Mouse (Mus musculus): ENCODE measurements at regions not wholly inside any gene's neighbourhood (a gene's known extent, or its start where the extent isn't known, plus 50 kb on each side); places are given as distances from the start of the nearest gene placed in this dataset.
A peak's percentile ranks its signal among the peaks of the same experiment; 100 is the strongest.

- ATAC-seq (ENCODE audit: low FRiP score, low TSS enrichment) (no peak), DNase-seq (ENCODE audit: low spot score) (no peak)
- Histone ChIP-seq H3K36me3 (ENCODE audit: control insufficient read depth, insufficient read depth, low read length) (no peaks in the 10 kb centered on the region), H3K4me2 (replicated peaks; ENCODE audit: low read depth) (no peak overlapping the region), H3K27ac (replicated peaks) (no peak overlapping the region), H3K4me1 (replicated peaks; ENCODE audit: control insufficient read depth, insufficient read depth) (no peaks in the 10 kb centered on the region), H3K9ac (ENCODE audit: low read length) (no peak overlapping the region), H3K4me3 (ENCODE audit: low read depth, low read length) (no peak overlapping the region), H3K27me3 (ENCODE audit: control insufficient read depth, insufficient read depth, low read length) (no peaks in the 10 kb centered on the region), H3K9me3 (ENCODE audit: control insufficient read depth, low read length) (no peaks in the 10 kb centered on the region)
- no peak for TF ChIP-seq EP300 (optimal IDR thresholded peaks at IDR 0.05)
- TF ChIP-seq CTCF (IDR thresholded peaks at IDR 0.05; ENCODE audit: low read depth), result no peak
- 78% methylated on average over 4 of the region's 4 CpGs for WGBS
Observed at GRCm38 (mm10) chr19:56105073-56105451, 181.9 kb upstream of the Habp2 start.

- H3K36me3 ChIP-seq (ENCODE audit: control insufficient read depth, insufficient read depth, low read length), result no peaks in the 10 kb centered on the region
- no peak overlapping the region for H3K4me3 ChIP-seq (ENCODE audit: low read depth, low read length)
- no peaks in the 10 kb centered on the region for H3K4me1 ChIP-seq (replicated peaks; ENCODE audit: control insufficient read depth, insufficient read depth)
- no peak overlapping the region for H3K9ac ChIP-seq (ENCODE audit: low read length)
- 78% methylated on average over 23 of the region's 23 CpGs for WGBS
- no peak overlapping the region for H3K27ac ChIP-seq (replicated peaks)
- H3K4me2 ChIP-seq (replicated peaks; ENCODE audit: low read depth), result no peak overlapping the region
- H3K27me3 ChIP-seq (ENCODE audit: control insufficient read depth, insufficient read depth, low read length), result no peaks in the 10 kb centered on the region
- DNase-seq (ENCODE audit: low spot score) (no peak), ATAC-seq (ENCODE audit: low FRiP score, low TSS enrichment) (no peak)
- TF ChIP-seq CTCF (IDR thresholded peaks at IDR 0.05; ENCODE audit: low read depth) (peak; percentile 18; the same call in 1 of the 2 replicates), EP300 (optimal IDR thresholded peaks at IDR 0.05) (no peak)
- no peaks in the 10 kb centered on the region for H3K9me3 ChIP-seq (ENCODE audit: control insufficient read depth, low read length)
Observed at GRCm38 (mm10) chr19:56105452-56106091, 181.4 kb upstream of the Habp2 start.

DNA sequence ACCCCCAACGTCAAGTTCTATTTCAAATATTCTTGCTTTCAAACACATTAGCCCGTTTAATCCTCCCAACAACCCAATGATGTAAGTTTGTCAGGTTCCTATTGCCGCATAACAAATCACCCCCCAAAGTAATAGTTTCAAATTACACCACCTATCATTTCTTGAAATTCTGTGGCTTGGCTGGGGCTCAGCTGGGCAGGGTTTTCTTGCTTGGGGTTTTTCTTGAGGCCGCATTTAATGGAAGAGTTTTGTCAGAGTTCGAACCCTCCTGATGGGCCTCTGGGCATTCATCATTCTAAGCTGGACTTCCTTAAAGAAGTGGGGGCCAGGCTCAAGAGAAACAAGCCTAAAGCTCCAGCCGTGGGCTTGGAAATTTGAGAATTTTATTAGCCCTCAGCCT, 178.1 kb upstream of the Habp2 start:
- WGBS, result 78% methylated on average over 6 of the region's 6 CpGs
- no peak for ATAC-seq (ENCODE audit: low FRiP score, low TSS enrichment)
- H3K4me2 ChIP-seq (replicated peaks; ENCODE audit: low read depth), result no peak overlapping the region

DNA sequence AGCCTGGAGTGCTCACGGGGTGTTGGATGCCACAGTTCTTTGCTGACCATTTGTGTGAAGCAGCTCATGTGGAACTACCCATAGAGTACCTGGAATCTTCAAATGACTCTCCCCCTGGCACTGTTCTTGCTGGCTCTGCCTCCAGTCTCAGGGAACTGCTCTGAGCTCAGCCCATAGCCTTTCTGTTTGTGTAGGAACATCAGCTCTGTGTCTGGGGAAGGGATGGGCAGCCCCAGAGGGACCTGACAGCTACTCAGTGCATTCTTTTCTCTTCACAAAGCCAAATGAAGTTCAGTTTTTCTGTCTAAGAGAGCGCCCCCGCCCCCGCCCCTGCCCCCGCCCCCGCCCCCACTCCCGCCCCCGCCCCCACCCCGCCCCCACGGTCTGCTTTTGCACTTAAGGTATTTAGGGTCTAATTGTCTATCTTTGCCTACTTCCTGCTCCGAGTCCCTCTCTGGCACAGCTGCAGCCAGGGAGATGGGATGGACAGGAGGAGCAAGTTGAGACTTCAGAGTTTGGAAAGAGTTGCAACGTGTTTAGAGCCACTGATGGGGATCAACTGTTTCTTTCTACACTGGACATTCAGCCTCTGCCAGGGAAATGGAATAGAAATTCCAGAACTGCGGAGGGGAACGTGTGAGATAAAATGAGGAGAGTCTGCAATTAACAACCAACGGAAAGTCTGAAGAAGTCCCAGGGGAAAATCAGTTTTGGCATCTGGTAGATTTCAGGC, 171.2 kb upstream of the Habp2 start:
- no peak for DNase-seq (ENCODE audit: low spot score)
- Histone ChIP-seq H3K27me3 (ENCODE audit: control insufficient read depth, insufficient read depth, low read length) (no peaks in the 10 kb centered on the region), H3K4me3 (ENCODE audit: low read depth, low read length) (no peak overlapping the region), H3K36me3 (ENCODE audit: control insufficient read depth, insufficient read depth, low read length) (no peaks in the 10 kb centered on the region), H3K4me2 (replicated peaks; ENCODE audit: low read depth) (peak overlapping the region; percentile 17; the same call in 1 of the 2 replicates), H3K9me3 (ENCODE audit: control insufficient read depth, low read length) (no peaks in the 10 kb centered on the region), H3K9ac (ENCODE audit: low read length) (no peak overlapping the region), H3K27ac (replicated peaks) (peak overlapping the region; percentile 58; the same call in 1 of the 2 replicates), H3K4me1 (replicated peaks; ENCODE audit: control insufficient read depth, insufficient read depth) (0 out of 2 replicates have a peak, but pooled peaks cover 3% of the 10 kb centered on the region)
- TF ChIP-seq EP300 (optimal IDR thresholded peaks at IDR 0.05) (no peak), CTCF (IDR thresholded peaks at IDR 0.05; ENCODE audit: low read depth) (no peak)
- ATAC-seq (ENCODE audit: low FRiP score, low TSS enrichment), result peak; percentile 53; the same call in 1 of the 2 replicates
- WGBS, result 17% methylated on average over 15 of the region's 15 CpGs

More for the DNA sequence above, 178.1 kb upstream of the Habp2 start:
- Histone ChIP-seq H3K4me1 (replicated peaks; ENCODE audit: control insufficient read depth, insufficient read depth) (no peaks in the 10 kb centered on the region), H3K27ac (replicated peaks) (no peak overlapping the region), H3K9ac (ENCODE audit: low read length) (no peak overlapping the region), H3K27me3 (ENCODE audit: control insufficient read depth, insufficient read depth, low read length) (no peaks in the 10 kb centered on the region), H3K9me3 (ENCODE audit: control insufficient read depth, low read length) (no peaks in the 10 kb centered on the region), H3K4me3 (ENCODE audit: low read depth, low read length) (no peak overlapping the region), H3K36me3 (ENCODE audit: control insufficient read depth, insufficient read depth, low read length) (no peaks in the 10 kb centered on the region)
- TF ChIP-seq CTCF (IDR thresholded peaks at IDR 0.05; ENCODE audit: low read depth), result no peak
- no peak for DNase-seq (ENCODE audit: low spot score)

- no peaks in the 10 kb centered on the region for H3K27me3 ChIP-seq (ENCODE audit: control insufficient read depth, insufficient read depth, low read length)
- DNase-seq (ENCODE audit: low spot score), result no peak
- 26% methylated on average over 7 of the region's 7 CpGs for WGBS
- no peak overlapping the region for H3K4me3 ChIP-seq (ENCODE audit: low read depth, low read length)
- ATAC-seq (ENCODE audit: low FRiP score, low TSS enrichment), result peak; percentile 47; the same call in 1 of the 2 replicates
- no peaks in the 10 kb centered on the region for H3K36me3 ChIP-seq (ENCODE audit: control insufficient read depth, insufficient read depth, low read length)
- no peaks in the 10 kb centered on the region for H3K9me3 ChIP-seq (ENCODE audit: control insufficient read depth, low read length)
- H3K27ac ChIP-seq (replicated peaks), result 0 out of 2 replicates have a peak overlapping the region, but pooled peaks have one; percentile 8
- TF ChIP-seq CTCF (IDR thresholded peaks at IDR 0.05; ENCODE audit: low read depth) (no peak), EP300 (optimal IDR thresholded peaks at IDR 0.05) (no peak)
- H3K4me2 ChIP-seq (replicated peaks; ENCODE audit: low read depth), result no peak overlapping the region
- no peak overlapping the region for H3K9ac ChIP-seq (ENCODE audit: low read length)
- H3K4me1 ChIP-seq (replicated peaks; ENCODE audit: control insufficient read depth, insufficient read depth), result 0 out of 2 replicates have a peak, but pooled peaks cover 3% of the 10 kb centered on the region
Observed at GRCm38 (mm10) chr19:56116285-56116680, 170.7 kb upstream of the Habp2 start.

GRCm38 (mm10) chr19:56120723-56121122, 166.2 kb upstream of the Habp2 start:
- no peak for DNase-seq (ENCODE audit: low spot score)
- H3K9me3 ChIP-seq (ENCODE audit: control insufficient read depth, low read length), result no peaks in the 10 kb centered on the region

More at GRCm38 (mm10) chr19:56120723-56121122, 166.2 kb upstream of the Habp2 start:
- no peak overlapping the region for H3K9ac ChIP-seq (ENCODE audit: low read length)
- 85% methylated on average over 7 of the region's 7 CpGs for WGBS
- TF ChIP-seq CTCF (IDR thresholded peaks at IDR 0.05; ENCODE audit: low read depth) (no peak), EP300 (optimal IDR thresholded peaks at IDR 0.05) (no peak)
- H3K4me3 ChIP-seq (ENCODE audit: low read depth, low read length), result no peak overlapping the region
- ATAC-seq (ENCODE audit: low FRiP score, low TSS enrichment), result no peak
- no peak overlapping the region for H3K4me2 ChIP-seq (replicated peaks; ENCODE audit: low read depth)
- H3K27me3 ChIP-seq (ENCODE audit: control insufficient read depth, insufficient read depth, low read length), result no peaks in the 10 kb centered on the region
- no peaks in the 10 kb centered on the region for H3K4me1 ChIP-seq (replicated peaks; ENCODE audit: control insufficient read depth, insufficient read depth)
- H3K27ac ChIP-seq (replicated peaks), result no peak overlapping the region
- H3K36me3 ChIP-seq (ENCODE audit: control insufficient read depth, insufficient read depth, low read length), result no peaks in the 10 kb centered on the region

Measured in stomach, postnatal 0 days (tissue).